Mouse (Mus musculus) T-cell, adult 66 days (primary cell): Measurements from ENCODE around the gene Pak2. TPM values are rescaled to one million over a fixed set of nuclear protein-coding genes. Genes with fewer than 3 reads are reported as not detected.

Experiments
- total RNA-seq, 2 experiments: library from RNA; stranded (reverse); gene quantifications; 3 replicates in 1 of 2; 4 replicates in 1 of 2; pipeline ENCODE4 v1.2.4; 2023

The Pak2 gene
- 100 to 1,000 TPM; 117 to 119 TPM for total RNA-seq

GRCm38 (mm10) chr16:32078991-32079511, at the start of gene Pak2:
TSS of gene Pak2 (minus strand) at chr16:32079342.

GRCm38 (mm10) chr16:32099638-32100150, 20.6 kb upstream of the Pak2 start, which contains the start of the genes Pigx and Cep19:
TSS of gene Pigx (minus strand) at chr16:32099740.
TSS of gene Cep19 (plus strand) at chr16:32099800.

GRCm38 (mm10) chr16:32002509-32003477, 76.3 kb downstream of the Pak2 start, which contains the start of gene Senp5:
TSS of gene Senp5 (minus strand) at chr16:32003287.

Other genes starting within 250 kb of the Pak2 start
- gene Meltf, start 200.5 kb downstream of the Pak2 start, total RNA-seq = under 1 TPM in 1 of 2 experiments, not detected in 1; 0.17 TPM
- not detected for gene Pigz, start 145.5 kb downstream of the Pak2 start, total RNA-seq
- 10 to 100 TPM; 18.5 to 20.5 TPM for gene 0610012G03Rik, start 130.8 kb downstream of the Pak2 start, total RNA-seq
- 10 to 100 TPM; 26.9 to 28.9 TPM for gene Ncbp2, start 130.8 kb downstream of the Pak2 start, total RNA-seq
- gene Senp5, start 76.1 kb downstream of the Pak2 start, total RNA-seq = 10 to 100 TPM; 26.1 to 27.7 TPM
- gene Pigx, start 20.4 kb upstream of the Pak2 start, total RNA-seq = 10 to 100 TPM; 52.7 to 68.5 TPM
- 10 to 100 TPM; 10.1 to 11.9 TPM for gene Cep19, start 20.5 kb upstream of the Pak2 start, total RNA-seq
- 10 to 100 TPM; 85.5 to 97.1 TPM for gene Nrros, start 86.3 kb upstream of the Pak2 start, total RNA-seq
- not detected for gene Bex6, start 100.5 kb upstream of the Pak2 start, total RNA-seq
- gene Fbxo45, start 167.8 kb upstream of the Pak2 start, total RNA-seq = 10 to 100 TPM in 1 of 2 experiments, 1 to 10 TPM in 1; 8.8 to 10.3 TPM
- 10 to 100 TPM in 1 of 2 experiments, 1 to 10 TPM in 1; 9.4 to 14.4 TPM for gene Wdr53, start 167.9 kb upstream of the Pak2 start, total RNA-seq
- gene Smco1, start 192.1 kb upstream of the Pak2 start, total RNA-seq = 1 to 10 TPM in 1 of 2 experiments, under 1 TPM in 1; 0.52 to 1.2 TPM
- gene Rnf168, start 198.1 kb upstream of the Pak2 start, total RNA-seq = 10 to 100 TPM; 19.8 to 27.4 TPM